Mouse (Mus musculus) embryonic facial prominence, embryonic 15.5 days (tissue): ENCODE results near the gene Gpc6. TPM values are rescaled to one million over a fixed set of nuclear protein-coding genes. Genes with fewer than 3 reads are reported as not detected.

Experiments used
- ATAC-seq: fragments of 200-750 bp; cut with Nextera tagmentation; 2 replicates; pipeline ENCODE4 v1.8.0; 2017; ENCODE audit warnings: low read depth, moderate TSS enrichment; ENCODE audit not compliant: insufficient number of reproducible peaks, low FRiP score, low TSS enrichment
- H3K27ac ChIP-seq: fragments of 300-500 bp; sonication (generic); replicated peaks from 2 replicates; pipeline ENCODE4 v1.5.1; 2015; ENCODE audit warnings: mild to moderate bottlenecking, inconsistent platforms
- H3K27me3 ChIP-seq: fragments of 300-500 bp; sonication (generic); 2 replicates; pipeline ENCODE4 v1.6.1; 2015; ENCODE audit warnings: inconsistent platforms
- H3K36me3 ChIP-seq: fragments of 300-500 bp; sonication (generic); 2 replicates; pipeline ENCODE4 v1.6.1; 2015; ENCODE audit warnings: mild to moderate bottlenecking, inconsistent platforms
- H3K4me1 ChIP-seq: fragments of 300-500 bp; sonication (generic); 2 replicates; pipeline ENCODE4 v1.6.1; 2015; ENCODE audit warnings: inconsistent platforms
- H3K4me2 ChIP-seq: fragments of 300-500 bp; sonication (generic); replicated peaks from 2 replicates; pipeline ENCODE4 v1.6.1; 2015; ENCODE audit warnings: mild to moderate bottlenecking, inconsistent platforms
- H3K4me3 ChIP-seq: fragments of 300-500 bp; sonication (generic); replicated peaks from 2 replicates; pipeline ENCODE4 v1.5.1; 2015; ENCODE audit warnings: mild to moderate bottlenecking, inconsistent platforms
- H3K9ac ChIP-seq: fragments of 300-500 bp; sonication (generic); 2 replicates; pipeline ENCODE4 v1.6.1; 2015; ENCODE audit warnings: inconsistent platforms
- H3K9me3 ChIP-seq: fragments of 300-500 bp; sonication (generic); replicated peaks from 2 replicates; pipeline ENCODE4 v1.6.1; 2016; ENCODE audit warnings: inconsistent platforms
- WGBS: fragments of 180-500 bp; shearing (Covaris S2); methylation state at CpG from one replicate; pipeline ENCODE4 v1.1.7; 2015; 5-methylcytosine and 5-hydroxymethylcytosine counted together
- polyA plus RNA-seq: library from polyadenylated mRNA; unstranded; fragments of >200 nt; fragmentation: Nextera tagmentation; extraction: Ambion mirVana; gene quantifications from 2 replicates; pipeline ENCODE4 v1.2.1, GENCODE M21; 2015

The Gpc6 gene
- polyA plus RNA-seq, 1 experiment from 2014 or later = 42.3 TPM

DNA sequence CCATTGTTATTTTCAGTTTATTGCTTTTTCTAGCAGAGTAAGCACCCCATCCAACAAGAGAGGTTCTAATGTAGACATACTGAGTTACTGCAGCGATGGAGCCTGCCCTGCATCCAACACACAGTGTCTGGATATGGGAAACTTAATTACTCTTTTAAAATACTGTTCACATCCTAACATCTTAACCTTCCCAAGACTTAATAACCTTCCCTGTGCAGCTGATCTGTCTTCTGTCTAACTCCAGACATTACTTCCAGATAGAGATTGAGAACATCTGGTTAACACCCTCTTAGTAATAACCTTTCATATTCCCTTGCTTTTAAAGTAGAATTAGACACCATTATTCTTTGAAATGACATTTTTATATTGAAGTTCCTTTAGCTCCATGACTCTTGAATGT is 407.1 kb downstream of the Gpc6 start:
- Histone ChIP-seq H3K36me3 (no peaks in the 10 kb centered on the region), H3K27ac (no peak overlapping the region), H3K4me1 (no peaks in the 10 kb centered on the region), H3K27me3 (no peaks in the 10 kb centered on the region), H3K4me3 (no peak overlapping the region), H3K9me3 (no peaks in the 10 kb centered on the region), H3K4me2 (no peak overlapping the region), H3K9ac (no peak overlapping the region)
- WGBS = 54% methylated on average over 1 of the region's 1 CpGs
- ATAC-seq = no peak

GRCm38 (mm10) chr14:117337271-117337670 is 412.2 kb downstream of the Gpc6 start:
- 41% methylated on average over 1 of the region's 1 CpGs for WGBS
- Histone ChIP-seq H3K27me3 (no peaks in the 10 kb centered on the region), H3K36me3 (no peaks in the 10 kb centered on the region), H3K27ac (no peak overlapping the region), H3K4me3 (no peak overlapping the region), H3K9me3 (no peaks in the 10 kb centered on the region), H3K9ac (no peak overlapping the region), H3K4me2 (no peak overlapping the region), H3K4me1 (no peaks in the 10 kb centered on the region)
- no peak for ATAC-seq

DNA sequence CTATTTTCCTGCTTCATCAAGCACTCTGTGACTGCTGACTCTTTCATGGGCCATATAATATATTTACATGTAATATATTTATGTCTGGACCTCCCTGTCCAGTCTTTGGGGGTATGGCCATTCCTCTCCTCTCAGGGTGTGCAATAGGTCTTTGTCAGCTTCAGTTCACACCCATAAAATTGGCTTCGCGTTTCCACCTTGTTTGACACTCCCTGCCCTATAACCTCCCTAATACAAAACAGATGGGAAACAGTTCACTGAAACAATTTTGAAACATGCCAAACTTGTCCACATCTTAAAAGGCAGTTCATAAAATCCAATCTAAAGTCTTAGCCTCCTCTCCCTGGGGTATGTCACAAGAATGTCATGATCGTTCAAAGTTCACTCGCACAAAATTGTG is 415.4 kb downstream of the Gpc6 start:
- Histone ChIP-seq H3K9me3 (no peaks in the 10 kb centered on the region), H3K4me1 (0 out of 2 replicates have a peak, but pooled peaks cover 5% of the 10 kb centered on the region), H3K4me3 (no peak overlapping the region), H3K27me3 (no peaks in the 10 kb centered on the region), H3K4me2 (no peak overlapping the region), H3K27ac (no peak overlapping the region), H3K36me3 (no peaks in the 10 kb centered on the region), H3K9ac (no peak overlapping the region)
- 43% methylated on average over 4 of the region's 4 CpGs for WGBS
- no peak for ATAC-seq

DNA sequence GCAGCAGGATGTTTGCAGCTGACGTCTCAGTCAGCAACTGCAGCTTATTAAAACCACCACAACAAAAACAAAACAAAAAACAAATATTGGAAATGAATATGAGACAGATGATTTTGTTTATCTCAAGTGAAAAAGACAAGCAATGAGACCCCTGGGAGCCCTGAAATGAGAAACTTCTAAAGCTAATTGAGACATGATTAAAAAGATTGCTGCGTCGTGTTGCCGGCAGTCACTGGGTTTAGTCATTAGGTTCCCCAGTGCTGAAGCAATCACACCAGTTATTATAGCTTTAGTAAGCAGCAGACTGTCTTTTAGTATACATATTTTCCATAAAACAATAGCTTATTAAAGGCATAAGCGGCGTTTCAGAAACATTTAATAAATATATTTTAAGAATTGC is 419.4 kb downstream of the Gpc6 start:
- Histone ChIP-seq H3K4me3 (no peak overlapping the region), H3K9me3 (no peaks in the 10 kb centered on the region), H3K27me3 (no peaks in the 10 kb centered on the region), H3K4me2 (no peak overlapping the region), H3K36me3 (no peaks in the 10 kb centered on the region), H3K27ac (no peak overlapping the region), H3K9ac (no peak overlapping the region), H3K4me1 (0 out of 2 replicates have a peak, but pooled peaks cover 5% of the 10 kb centered on the region)
- no peak for ATAC-seq
- WGBS = 49% methylated on average over 6 of the region's 6 CpGs

- Histone ChIP-seq H3K9me3 (no peaks in the 10 kb centered on the region), H3K27me3 (no peaks in the 10 kb centered on the region), H3K4me1 (0 out of 2 replicates have a peak, but pooled peaks cover 5% of the 10 kb centered on the region), H3K4me3 (no peak overlapping the region), H3K36me3 (no peaks in the 10 kb centered on the region), H3K9ac (no peak overlapping the region), H3K4me2 (no peak overlapping the region), H3K27ac (no peak overlapping the region)
- WGBS = 84% methylated on average over 6 of the region's 6 CpGs
- no peak for ATAC-seq
These were observed 421.3 kb downstream of the Gpc6 start for GRCm38 (mm10) chr14:117346372-117346885.

DNA sequence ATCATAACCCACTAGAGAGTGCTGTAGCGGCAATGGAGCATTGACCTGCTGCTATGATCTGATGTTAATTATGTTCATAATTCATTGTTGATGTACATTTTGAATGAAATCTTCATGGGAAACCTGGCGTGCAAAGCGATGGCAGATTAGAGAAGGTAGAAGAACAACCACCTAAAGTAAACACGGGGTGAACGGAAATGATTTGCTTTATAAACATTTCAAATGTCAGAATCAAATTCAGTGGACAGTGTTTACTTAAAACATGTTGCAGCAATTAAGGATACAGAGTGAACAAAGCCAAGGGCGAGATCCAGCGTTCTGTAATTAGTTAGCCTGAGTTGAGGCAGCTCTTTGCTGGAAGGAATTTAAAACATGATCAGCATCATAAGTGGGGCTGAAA is 426.2 kb downstream of the Gpc6 start:
- Histone ChIP-seq H3K4me3 (no peak overlapping the region), H3K4me1 (no peaks in the 10 kb centered on the region), H3K9me3 (no peaks in the 10 kb centered on the region), H3K4me2 (no peak overlapping the region), H3K27me3 (no peaks in the 10 kb centered on the region), H3K9ac (no peak overlapping the region), H3K36me3 (no peaks in the 10 kb centered on the region), H3K27ac (no peak overlapping the region)
- WGBS = 47% methylated on average over 7 of the region's 7 CpGs
- no peak for ATAC-seq

DNA sequence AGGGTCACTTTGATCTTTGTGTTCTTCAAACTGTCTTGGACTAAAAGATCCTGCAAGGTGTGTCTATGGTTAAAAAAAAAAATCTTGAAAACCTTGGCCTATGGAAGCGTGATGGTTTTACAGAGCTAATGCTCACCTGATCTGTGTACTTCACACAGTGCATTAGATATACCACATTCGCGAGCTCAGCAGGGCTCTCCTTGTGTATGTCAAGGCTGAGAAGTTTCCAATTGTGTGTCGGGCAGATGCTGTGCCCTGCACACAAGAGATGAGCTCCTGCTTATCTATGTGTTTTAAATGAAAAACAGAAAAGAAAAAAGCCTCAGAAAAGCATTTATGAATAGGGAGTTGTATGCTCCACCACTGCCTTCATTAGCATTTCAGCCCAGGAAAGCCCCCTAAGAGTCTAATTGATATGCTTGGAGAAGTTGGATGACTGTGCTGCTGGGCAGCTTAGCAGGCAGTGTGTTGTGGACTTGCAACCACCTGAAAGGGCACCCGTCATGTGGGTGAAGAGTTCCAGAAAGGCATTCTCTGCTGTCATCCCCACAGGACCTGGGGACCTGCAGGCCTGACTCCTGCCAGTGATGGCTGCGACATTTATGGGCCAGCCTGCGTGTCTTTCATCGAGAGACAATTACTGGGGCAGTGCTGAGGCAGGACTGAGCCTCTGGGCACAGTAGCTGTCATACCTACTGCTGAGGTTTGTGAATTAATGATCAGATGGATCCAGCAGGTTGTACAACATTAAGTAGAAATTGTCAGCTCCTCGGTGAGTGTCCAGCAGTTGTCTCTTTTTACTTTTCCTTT is 436.2 kb downstream of the Gpc6 start:
- 73% methylated on average over 9 of the region's 9 CpGs for WGBS
- Histone ChIP-seq H3K27ac (no peak overlapping the region), H3K9ac (no peak overlapping the region), H3K4me3 (no peak overlapping the region), H3K27me3 (no peaks in the 10 kb centered on the region), H3K36me3 (no peaks in the 10 kb centered on the region), H3K9me3 (no peaks in the 10 kb centered on the region), H3K4me2 (no peak overlapping the region), H3K4me1 (no peaks in the 10 kb centered on the region)
- no peak for ATAC-seq

- 90% methylated on average over 2 of the region's 2 CpGs for WGBS
- no peak overlapping the region for H3K4me2 ChIP-seq
- no peak overlapping the region for H3K27ac ChIP-seq
- H3K4me1 ChIP-seq = no peaks in the 10 kb centered on the region
- H3K36me3 ChIP-seq = no peaks in the 10 kb centered on the region
- H3K9ac ChIP-seq = no peak overlapping the region
- no peaks in the 10 kb centered on the region for H3K27me3 ChIP-seq
- ATAC-seq = no peak
- H3K4me3 ChIP-seq = no peak overlapping the region
- no peaks in the 10 kb centered on the region for H3K9me3 ChIP-seq
These were observed 436.8 kb downstream of the Gpc6 start for GRCm38 (mm10) chr14:117361965-117362309.

- H3K27ac ChIP-seq = no peak overlapping the region
- H3K9me3 ChIP-seq = no peaks in the 10 kb centered on the region
- no peaks in the 10 kb centered on the region for H3K36me3 ChIP-seq
- ATAC-seq = no peak
- no peak overlapping the region for H3K9ac ChIP-seq
- no peaks in the 10 kb centered on the region for H3K27me3 ChIP-seq
- H3K4me1 ChIP-seq = no peaks in the 10 kb centered on the region
- no peak overlapping the region for H3K4me3 ChIP-seq
- 75% methylated on average over 18 of the region's 18 CpGs for WGBS
- no peak overlapping the region for H3K4me2 ChIP-seq
These were observed 444.3 kb downstream of the Gpc6 start for GRCm38 (mm10) chr14:117369331-117369866.

- no peak for ATAC-seq
These were observed 451.8 kb downstream of the Gpc6 start for GRCm38 (mm10) chr14:117376822-117377376.

GRCm38 (mm10) chr14:117379979-117380378 is 454.9 kb downstream of the Gpc6 start:
- H3K4me3 ChIP-seq = no peak overlapping the region
- ATAC-seq = no peak
- H3K4me1 ChIP-seq = peaks cover 2% of the 10 kb centered on the region; the same call in 1 of the 2 replicates
- no peak overlapping the region for H3K27ac ChIP-seq
- WGBS = 67% methylated on average over 6 of the region's 6 CpGs
- no peaks in the 10 kb centered on the region for H3K36me3 ChIP-seq
- H3K9me3 ChIP-seq = no peaks in the 10 kb centered on the region
- no peak overlapping the region for H3K4me2 ChIP-seq
- H3K9ac ChIP-seq = no peak overlapping the region
- H3K27me3 ChIP-seq = no peaks in the 10 kb centered on the region

More at GRCm38 (mm10) chr14:117376822-117377376, 451.8 kb downstream of the Gpc6 start:
- H3K9ac ChIP-seq = no peak overlapping the region
- H3K27me3 ChIP-seq = no peaks in the 10 kb centered on the region
- no peak overlapping the region for H3K4me2 ChIP-seq
- 46% methylated on average over 4 of the region's 4 CpGs for WGBS
- no peaks in the 10 kb centered on the region for H3K9me3 ChIP-seq
- no peak overlapping the region for H3K27ac ChIP-seq
- peaks cover 2% of the 10 kb centered on the region; the same call in 1 of the 2 replicates for H3K4me1 ChIP-seq
- no peak overlapping the region for H3K4me3 ChIP-seq
- H3K36me3 ChIP-seq = no peaks in the 10 kb centered on the region
